Mouse (Mus musculus): ENCODE measurements around the gene P2rx4. TPM values are rescaled to one million over a fixed set of nuclear protein-coding genes. Genes with fewer than 3 reads are reported as not detected.

Gene P2rx4
- polyA plus RNA-seq, 1 experiment from 2014 or later = 6.6 TPM

DNA sequence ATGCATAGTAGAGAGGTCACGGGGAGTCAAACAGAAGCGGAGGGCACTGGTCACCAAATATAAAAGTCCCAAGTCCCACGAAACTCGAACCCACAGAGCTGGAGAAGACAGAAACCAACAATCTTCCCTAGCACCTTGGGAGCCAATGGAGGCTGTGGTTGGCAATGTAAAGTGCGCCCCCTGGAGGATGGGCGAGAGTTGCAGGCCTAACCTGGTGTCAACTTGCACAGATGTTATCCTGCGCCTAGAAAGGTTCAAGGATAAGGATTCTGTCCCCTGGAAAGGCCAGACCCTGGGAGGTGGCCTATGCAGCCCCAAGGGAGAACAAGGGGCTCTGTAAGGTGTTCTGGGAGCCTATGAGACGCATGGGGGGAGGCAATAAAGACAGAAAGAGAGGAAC lies 24.0 kb downstream of the P2rx4 start:
- H3K4me3 ChIP-seq (ENCODE audit: low read depth, low read length) = no peak overlapping the region
- no peaks in the 10 kb centered on the region for H3K4me1 ChIP-seq (ENCODE audit: control insufficient read depth, insufficient read depth, low read length)
- no peak overlapping the region for H3K4me2 ChIP-seq (ENCODE audit: low read length)
- no peak for DNase-seq (ENCODE audit: low spot score)
- no peaks in the 10 kb centered on the region for H3K27me3 ChIP-seq (replicated peaks; ENCODE audit: control insufficient read depth, insufficient read depth, low read length)
- no peaks in the 10 kb centered on the region for H3K9me3 ChIP-seq (replicated peaks; ENCODE audit: control insufficient read depth, low read length)
- H3K9ac ChIP-seq (ENCODE audit: low read length) = no peak overlapping the region
- no peak for ATAC-seq
- 68% methylated on average over 8 of the region's 8 CpGs for WGBS
- peak overlapping the region; percentile 57; the same call in 1 of the 2 replicates for H3K27ac ChIP-seq (ENCODE audit: low read depth, low read length)
- peaks cover 16% of the 10 kb centered on the region; the same call in 1 of the 2 replicates for H3K36me3 ChIP-seq (ENCODE audit: control insufficient read depth, insufficient read depth, low read length)

GRCm38 (mm10) chr5:122731991-122732673 lies 24.8 kb downstream of the P2rx4 start:
- no peak for ATAC-seq
- Histone ChIP-seq H3K4me1 (ENCODE audit: control insufficient read depth, insufficient read depth, low read length) (no peaks in the 10 kb centered on the region), H3K9ac (ENCODE audit: low read length) (no peak overlapping the region), H3K27me3 (replicated peaks; ENCODE audit: control insufficient read depth, insufficient read depth, low read length) (no peaks in the 10 kb centered on the region), H3K27ac (ENCODE audit: low read depth, low read length) (no peak overlapping the region), H3K36me3 (ENCODE audit: control insufficient read depth, insufficient read depth, low read length) (peaks cover 22% of the 10 kb centered on the region), H3K4me3 (ENCODE audit: low read depth, low read length) (no peak overlapping the region), H3K4me2 (ENCODE audit: low read length) (no peak overlapping the region), H3K9me3 (replicated peaks; ENCODE audit: control insufficient read depth, low read length) (no peaks in the 10 kb centered on the region)
- WGBS = 76% methylated on average over 15 of the region's 15 CpGs
- DNase-seq (ENCODE audit: low spot score) = no peak

- no peaks in the 10 kb centered on the region for H3K4me1 ChIP-seq (ENCODE audit: control insufficient read depth, insufficient read depth, low read length)
- no peak overlapping the region for H3K4me2 ChIP-seq (ENCODE audit: low read length)
- DNase-seq (ENCODE audit: low spot score) = no peak
- no peaks in the 10 kb centered on the region for H3K27me3 ChIP-seq (replicated peaks; ENCODE audit: control insufficient read depth, insufficient read depth, low read length)
- no peak overlapping the region for H3K27ac ChIP-seq (ENCODE audit: low read depth, low read length)
- peaks cover 22% of the 10 kb centered on the region for H3K36me3 ChIP-seq (ENCODE audit: control insufficient read depth, insufficient read depth, low read length)
- WGBS = 78% methylated on average over 16 of the region's 17 CpGs
- no peak overlapping the region for H3K9ac ChIP-seq (ENCODE audit: low read length)
- no peak overlapping the region for H3K4me3 ChIP-seq (ENCODE audit: low read depth, low read length)
- ATAC-seq = no peak
- no peaks in the 10 kb centered on the region for H3K9me3 ChIP-seq (replicated peaks; ENCODE audit: control insufficient read depth, low read length)
These were observed 26.5 kb downstream of the P2rx4 start for GRCm38 (mm10) chr5:122733881-122734280.

GRCm38 (mm10) chr5:122735853-122736252 lies 28.5 kb downstream of the P2rx4 start:
- WGBS = 93% methylated on average over 7 of the region's 7 CpGs
- ATAC-seq (no peak), DNase-seq (ENCODE audit: low spot score) (no peak)
- Histone ChIP-seq H3K9me3 (replicated peaks; ENCODE audit: control insufficient read depth, low read length) (no peaks in the 10 kb centered on the region), H3K9ac (ENCODE audit: low read length) (no peak overlapping the region), H3K4me3 (ENCODE audit: low read depth, low read length) (no peak overlapping the region), H3K4me1 (ENCODE audit: control insufficient read depth, insufficient read depth, low read length) (no peaks in the 10 kb centered on the region), H3K27me3 (replicated peaks; ENCODE audit: control insufficient read depth, insufficient read depth, low read length) (no peaks in the 10 kb centered on the region), H3K36me3 (ENCODE audit: control insufficient read depth, insufficient read depth, low read length) (peaks cover 19% of the 10 kb centered on the region), H3K27ac (ENCODE audit: low read depth, low read length) (no peak overlapping the region), H3K4me2 (ENCODE audit: low read length) (no peak overlapping the region)

DNA sequence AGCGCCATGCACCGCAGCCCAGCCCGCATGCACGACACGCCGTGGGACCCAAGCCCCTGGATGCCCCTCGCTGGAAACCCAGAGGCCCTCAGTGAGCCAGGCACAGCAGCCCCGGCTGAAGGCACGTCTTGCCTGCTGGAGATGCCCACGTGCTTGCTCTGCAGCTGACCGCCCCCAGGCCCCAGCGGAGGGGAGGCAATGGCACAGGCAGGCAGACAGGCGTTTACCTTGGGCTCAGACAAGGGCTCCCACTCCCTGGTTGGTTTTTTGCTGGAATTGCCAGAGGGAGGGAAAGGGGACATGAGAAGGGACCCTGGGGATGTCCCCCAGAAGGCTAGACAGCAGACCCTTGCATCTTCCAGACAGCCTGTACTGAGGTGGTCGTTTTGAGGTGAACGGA lies 29.4 kb downstream of the P2rx4 start:
- WGBS = 91% methylated on average over 15 of the region's 15 CpGs
- DNase-seq (ENCODE audit: low spot score) = no peak
- peaks cover 27% of the 10 kb centered on the region for H3K36me3 ChIP-seq (ENCODE audit: control insufficient read depth, insufficient read depth, low read length)
- no peak overlapping the region for H3K9ac ChIP-seq (ENCODE audit: low read length)
- no peaks in the 10 kb centered on the region for H3K9me3 ChIP-seq (replicated peaks; ENCODE audit: control insufficient read depth, low read length)
- H3K4me3 ChIP-seq (ENCODE audit: low read depth, low read length) = no peak overlapping the region
- no peak for ATAC-seq
- no peaks in the 10 kb centered on the region for H3K27me3 ChIP-seq (replicated peaks; ENCODE audit: control insufficient read depth, insufficient read depth, low read length)
- H3K4me2 ChIP-seq (ENCODE audit: low read length) = no peak overlapping the region
- no peaks in the 10 kb centered on the region for H3K4me1 ChIP-seq (ENCODE audit: control insufficient read depth, insufficient read depth, low read length)
- no peak overlapping the region for H3K27ac ChIP-seq (ENCODE audit: low read depth, low read length)

GRCm38 (mm10) chr5:122743880-122744422 lies 36.6 kb downstream of the P2rx4 start:
- Histone ChIP-seq H3K4me3 (ENCODE audit: low read depth, low read length) (no peak overlapping the region), H3K27me3 (replicated peaks; ENCODE audit: control insufficient read depth, insufficient read depth, low read length) (no peaks in the 10 kb centered on the region), H3K4me2 (ENCODE audit: low read length) (no peak overlapping the region), H3K9me3 (replicated peaks; ENCODE audit: control insufficient read depth, low read length) (no peaks in the 10 kb centered on the region), H3K9ac (ENCODE audit: low read length) (no peak overlapping the region), H3K27ac (ENCODE audit: low read depth, low read length) (no peak overlapping the region), H3K4me1 (ENCODE audit: control insufficient read depth, insufficient read depth, low read length) (no peaks in the 10 kb centered on the region), H3K36me3 (ENCODE audit: control insufficient read depth, insufficient read depth, low read length) (peaks cover 52% of the 10 kb centered on the region)
- no peak for DNase-seq (ENCODE audit: low spot score)
- WGBS = 80% methylated on average over 13 of the region's 13 CpGs
- ATAC-seq = no peak

DNA sequence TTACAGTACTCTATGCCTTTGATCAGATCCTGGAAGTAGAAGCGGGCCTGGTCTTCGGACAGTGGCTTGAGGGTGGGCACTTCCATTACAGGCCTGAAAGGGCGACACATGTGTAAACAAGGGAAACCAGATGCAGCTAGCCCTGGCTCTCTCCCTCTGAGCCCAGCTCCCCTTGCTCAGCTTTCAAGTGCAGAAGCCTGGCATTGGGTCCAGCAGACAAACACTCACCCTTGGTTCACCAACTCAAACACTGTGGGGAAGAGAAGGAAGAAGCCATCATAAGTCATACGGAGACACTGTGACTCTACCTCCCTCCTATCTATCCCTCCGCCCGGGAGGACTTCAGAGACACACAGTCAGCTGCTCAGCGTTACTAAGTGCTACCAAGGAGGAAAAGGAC lies 40.6 kb downstream of the P2rx4 start:
- Histone ChIP-seq H3K9me3 (replicated peaks; ENCODE audit: control insufficient read depth, low read length) (no peaks in the 10 kb centered on the region), H3K4me2 (ENCODE audit: low read length) (no peak overlapping the region)
- DNase-seq (ENCODE audit: low spot score) = no peak

DNA sequence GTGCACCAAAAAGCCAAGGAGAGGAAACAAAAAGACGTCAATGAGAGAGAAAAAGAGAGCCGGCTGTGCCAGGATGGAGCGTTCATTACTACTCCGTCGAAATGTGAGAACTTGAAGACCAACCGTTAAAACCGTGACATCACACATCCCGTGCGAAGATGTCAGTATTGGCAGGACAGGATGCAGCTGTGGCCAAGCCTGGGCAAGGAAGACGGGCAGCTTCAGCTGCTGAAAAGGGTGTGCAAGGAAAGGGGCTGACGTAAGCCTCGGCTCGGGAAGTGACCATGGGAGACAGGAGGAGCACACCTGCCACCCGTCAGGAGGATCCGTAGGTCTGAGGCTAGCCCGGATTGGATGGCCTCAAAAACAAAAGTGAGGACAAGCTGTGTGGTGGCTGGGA lies 47.1 kb downstream of the P2rx4 start:
- Histone ChIP-seq H3K9ac (ENCODE audit: low read length) (no peak overlapping the region), H3K36me3 (ENCODE audit: control insufficient read depth, insufficient read depth, low read length) (peaks cover 32% of the 10 kb centered on the region), H3K9me3 (replicated peaks; ENCODE audit: control insufficient read depth, low read length) (no peaks in the 10 kb centered on the region), H3K4me3 (ENCODE audit: low read depth, low read length) (no peak overlapping the region), H3K4me2 (ENCODE audit: low read length) (no peak overlapping the region), H3K27me3 (replicated peaks; ENCODE audit: control insufficient read depth, insufficient read depth, low read length) (no peaks in the 10 kb centered on the region), H3K4me1 (ENCODE audit: control insufficient read depth, insufficient read depth, low read length) (no peaks in the 10 kb centered on the region), H3K27ac (ENCODE audit: low read depth, low read length) (no peak overlapping the region)
- 89% methylated on average over 16 of the region's 16 CpGs for WGBS
- no peak for DNase-seq (ENCODE audit: low spot score)
- ATAC-seq = no peak

More for the DNA sequence above, 40.6 kb downstream of the P2rx4 start:
- H3K27ac ChIP-seq (ENCODE audit: low read depth, low read length) = no peak overlapping the region
- H3K9ac ChIP-seq (ENCODE audit: low read length) = no peak overlapping the region
- no peak for ATAC-seq
- 85% methylated on average over 7 of the region's 7 CpGs for WGBS
- peaks cover 42% of the 10 kb centered on the region for H3K36me3 ChIP-seq (ENCODE audit: control insufficient read depth, insufficient read depth, low read length)
- H3K27me3 ChIP-seq (replicated peaks; ENCODE audit: control insufficient read depth, insufficient read depth, low read length) = no peaks in the 10 kb centered on the region
- H3K4me1 ChIP-seq (ENCODE audit: control insufficient read depth, insufficient read depth, low read length) = no peaks in the 10 kb centered on the region
- H3K4me3 ChIP-seq (ENCODE audit: low read depth, low read length) = no peak overlapping the region

- ATAC-seq (no peak), DNase-seq (ENCODE audit: low spot score) (no peak)
- WGBS = 98% methylated on average over 4 of the region's 4 CpGs
- Histone ChIP-seq H3K36me3 (ENCODE audit: control insufficient read depth, insufficient read depth, low read length) (peaks cover 29% of the 10 kb centered on the region), H3K27me3 (replicated peaks; ENCODE audit: control insufficient read depth, insufficient read depth, low read length) (no peaks in the 10 kb centered on the region), H3K9me3 (replicated peaks; ENCODE audit: control insufficient read depth, low read length) (no peaks in the 10 kb centered on the region), H3K9ac (ENCODE audit: low read length) (no peak overlapping the region), H3K4me3 (ENCODE audit: low read depth, low read length) (no peak overlapping the region), H3K4me1 (ENCODE audit: control insufficient read depth, insufficient read depth, low read length) (no peaks in the 10 kb centered on the region), H3K4me2 (ENCODE audit: low read length) (no peak overlapping the region), H3K27ac (ENCODE audit: low read depth, low read length) (no peak overlapping the region)
These were observed 48.3 kb downstream of the P2rx4 start for GRCm38 (mm10) chr5:122755620-122756019.

Measured in forebrain, embryonic 14.5 days (tissue).